Mouse (Mus musculus) B cell, adult 67 days (primary cell): ENCODE data around the gene Ddost. TPM values are rescaled to one million over a fixed set of nuclear protein-coding genes. Genes with fewer than 3 reads are reported as not detected.

Experiments used
- total RNA-seq, 2 experiments: library from RNA; stranded (reverse); gene quantifications; 4 replicates each; pipeline ENCODE4 v1.2.4; 2023

Gene Ddost
- total RNA-seq = 10 to 100 TPM; 58.4 to 66.1 TPM

DNA sequence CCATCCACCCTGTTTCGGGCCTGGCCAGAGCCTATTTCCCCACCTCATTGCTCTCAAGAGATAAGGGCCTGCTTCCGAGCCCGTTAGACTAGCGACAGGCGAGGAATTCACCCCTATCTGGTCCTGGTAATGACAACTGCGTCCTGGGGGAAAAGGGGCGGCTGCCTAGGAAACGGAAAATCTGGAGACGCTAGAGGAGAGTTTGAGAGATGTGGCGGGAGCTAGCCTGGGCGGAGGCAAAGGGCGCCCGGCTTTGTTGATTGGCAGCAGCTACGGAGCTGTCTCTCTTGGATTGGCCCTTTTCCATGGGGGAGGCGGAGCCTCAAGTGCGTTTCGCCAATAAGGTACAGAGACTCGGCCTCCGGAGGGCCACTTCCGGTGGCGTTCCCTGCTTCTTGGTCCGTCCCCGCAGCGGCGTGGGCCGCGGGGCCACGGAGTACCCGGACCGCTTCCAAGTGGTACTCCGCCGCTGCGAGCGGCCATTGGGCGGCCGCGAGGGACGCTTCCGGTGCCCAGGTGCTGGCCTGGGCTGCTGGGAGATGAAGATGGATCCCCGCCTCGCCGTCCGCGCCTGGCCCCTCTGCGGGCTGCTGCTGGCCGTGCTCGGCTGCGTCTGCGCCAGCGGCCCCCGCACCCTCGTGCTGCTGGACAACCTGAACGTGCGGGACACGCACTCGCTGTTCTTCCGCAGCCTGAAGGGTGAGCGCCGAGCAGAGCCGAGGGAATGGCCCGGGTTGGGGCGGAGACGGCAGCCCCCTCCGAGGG is at the start of gene Ddost:
Gene Ddost, plus strand, starts transcription at position 391 of the 765 bp plus-strand sequence.

DNA sequence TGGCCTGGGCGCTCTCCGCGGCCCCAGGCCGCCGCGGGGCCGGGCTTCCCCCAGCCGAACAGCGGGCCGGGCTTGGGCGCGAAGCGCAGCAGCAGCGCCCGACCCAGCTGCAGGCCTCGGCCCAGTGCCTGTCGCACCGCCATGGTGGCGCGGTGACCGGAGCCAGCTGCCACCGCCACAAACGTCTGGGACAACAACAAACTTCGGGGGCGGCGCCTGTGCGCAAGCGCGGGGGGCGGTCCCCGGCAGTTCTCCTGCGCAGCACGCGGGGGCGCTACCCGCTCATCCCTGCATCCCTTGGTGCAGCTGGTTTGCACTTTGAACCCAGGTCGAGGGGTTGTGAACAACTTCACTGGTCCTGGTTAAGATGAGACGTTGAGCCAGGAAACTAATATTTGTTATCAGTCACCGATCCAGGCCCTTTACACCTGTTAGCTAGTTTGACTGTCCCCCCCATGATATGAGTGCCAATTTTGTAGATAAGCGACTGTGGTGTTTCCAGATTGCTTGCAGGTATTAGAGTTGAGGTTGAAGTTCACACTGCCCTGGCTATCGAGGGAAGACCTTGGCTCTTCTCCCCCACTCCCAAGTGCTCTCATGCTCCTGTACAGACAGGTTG is 21.7 kb downstream of the Ddost start, which contains the start of gene Pink1:
Gene Pink1, minus strand, starts transcription at position 231 of the 619 bp plus-strand sequence.

Other genes with a start within 250 kb of the Ddost start
- gene Hp1bp3, start 88.4 kb upstream of the Ddost start, total RNA-seq = 100 to 1,000 TPM; 105 to 130 TPM
- gene Sh2d5, start 54.3 kb upstream of the Ddost start, total RNA-seq = 1 to 10 TPM in 1 of 2 experiments, not detected in 1; 1.1 TPM
- gene Kif17, start 54.3 kb upstream of the Ddost start, total RNA-seq = under 1 TPM in 1 of 2 experiments, not detected in 1; 0.20 TPM
- 10 to 100 TPM; 35.3 to 43.2 TPM for gene Pink1, start 21.6 kb downstream of the Ddost start, total RNA-seq
- not detected for gene Cda, start 63.3 kb downstream of the Ddost start, total RNA-seq
- not detected for gene Fam43b, start 91.8 kb downstream of the Ddost start, total RNA-seq
- gene Mul1, start 129.9 kb downstream of the Ddost start, total RNA-seq = 10 to 100 TPM; 39.2 to 39.5 TPM
- under 1 TPM; 0.33 to 0.58 TPM for gene Camk2n1, start 149.6 kb downstream of the Ddost start, total RNA-seq